Mouse (Mus musculus) kidney, adult 9 months (tissue): ENCODE results near the gene Scgb1c1.

Experiments used
- DNase-seq: peaks from one replicate; pipeline ENCODE4 v3.0.0; 2022

Scgb1c1 gene

DNA sequence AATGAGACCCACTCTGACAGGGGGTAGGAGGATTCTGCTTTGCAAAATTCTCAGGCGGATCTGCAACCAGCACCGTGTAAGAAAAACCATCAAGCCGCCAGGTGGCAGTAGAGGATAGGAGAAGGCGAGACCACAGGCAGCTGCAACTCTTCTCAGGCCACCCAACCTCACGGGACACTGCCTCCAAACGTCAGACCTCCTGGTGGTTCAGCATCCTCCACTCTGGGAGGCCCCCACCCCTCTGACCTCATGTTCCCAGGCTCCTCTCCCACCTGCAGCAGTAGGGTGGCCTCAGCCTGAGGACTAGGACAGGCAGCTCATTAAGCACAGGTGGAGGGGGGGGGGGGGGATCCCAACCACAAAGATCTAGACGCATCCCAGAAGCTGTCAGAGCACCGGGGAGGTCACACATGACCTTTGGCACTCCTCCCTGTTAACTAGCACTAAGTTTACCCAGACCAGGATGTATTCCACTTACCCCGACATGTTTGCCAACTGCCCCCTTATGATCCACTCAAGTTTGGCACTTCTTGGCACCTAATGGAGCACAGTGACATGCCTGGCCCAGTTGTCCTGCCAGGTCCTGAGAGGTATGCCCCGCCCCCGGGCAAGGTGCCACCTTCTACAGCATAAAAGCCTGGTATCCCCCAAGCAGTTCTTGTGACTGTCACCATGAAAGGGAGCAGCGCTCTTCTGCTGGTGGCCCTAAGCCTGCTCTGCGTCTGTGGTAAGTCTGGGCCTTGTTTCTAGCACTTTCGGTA is at the start of gene Scgb1c1:
Scgb1c1 (plus strand) TSS at position 643 of the 761 bp plus-strand sequence.
- peak; percentile 90 for DNase-seq

GRCm38 (mm10) chr7:140797619-140798018 is 47.7 kb upstream of the Scgb1c1 start:
- no peak for DNase-seq

GRCm38 (mm10) chr7:140798212-140798611 is 47.1 kb upstream of the Scgb1c1 start:
- DNase-seq, result no peak

DNA sequence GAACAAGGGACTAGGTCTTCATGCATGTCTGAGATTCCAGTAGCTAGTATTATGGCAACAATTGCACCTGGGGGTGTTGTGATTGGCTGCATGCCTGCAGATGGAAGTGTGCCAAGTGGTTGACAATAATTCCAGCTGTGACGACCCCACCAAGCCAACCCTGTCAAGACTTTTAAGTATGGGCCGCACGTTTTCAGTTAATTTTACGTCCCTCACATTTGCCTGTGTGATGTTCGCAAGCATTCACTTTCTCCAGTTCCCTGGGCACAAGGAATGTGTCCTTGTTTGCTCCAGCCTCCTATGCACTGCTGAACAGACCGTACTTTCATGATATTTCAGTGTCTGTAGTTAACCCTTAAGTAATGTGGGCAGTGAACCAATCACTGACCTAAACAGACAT is 42.7 kb upstream of the Scgb1c1 start:
- DNase-seq, result peak; percentile 72

DNA sequence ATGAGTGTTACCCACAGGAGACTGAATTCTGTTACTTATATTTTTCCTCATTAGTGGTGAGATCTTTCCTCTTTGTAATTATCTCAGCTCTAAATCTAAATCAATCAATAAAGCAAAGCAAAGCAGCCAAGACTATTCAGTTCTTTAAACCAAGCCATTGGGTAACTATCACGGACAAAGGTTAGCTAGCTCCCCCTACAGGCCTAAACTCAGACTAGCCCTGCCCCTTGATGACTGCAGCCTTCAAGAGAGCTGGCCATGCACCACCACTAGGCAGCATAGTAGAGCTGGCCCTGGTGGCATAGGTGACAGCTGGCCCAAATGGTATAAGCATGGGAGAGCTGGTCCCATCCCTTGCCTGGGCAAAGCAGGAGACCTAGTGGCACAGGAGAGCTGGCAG is 39.6 kb upstream of the Scgb1c1 start:
- DNase-seq, result peak; percentile 92

DNA sequence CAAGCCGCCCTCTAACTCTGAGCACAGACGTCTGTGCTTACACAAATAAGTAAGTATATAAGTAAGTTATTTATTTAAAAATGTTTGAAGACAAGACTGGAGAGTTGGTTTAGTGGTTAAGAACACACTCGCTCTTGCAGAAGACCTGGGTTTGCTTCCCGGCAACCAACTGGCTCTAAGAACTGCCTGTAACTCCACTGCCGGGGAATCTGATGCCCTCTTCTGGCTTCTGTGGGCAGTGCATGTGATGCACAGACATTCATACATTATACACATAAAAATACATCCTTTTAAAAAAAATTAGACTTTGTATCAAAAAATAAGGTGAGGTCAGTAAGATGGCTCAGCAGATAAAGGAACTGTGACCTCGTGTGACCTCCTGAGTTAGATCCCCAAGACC is 34.9 kb upstream of the Scgb1c1 start:
- DNase-seq, result no peak

- no peak for DNase-seq
Observed at GRCm38 (mm10) chr7:140811714-140812113, 33.6 kb upstream of the Scgb1c1 start.

DNA sequence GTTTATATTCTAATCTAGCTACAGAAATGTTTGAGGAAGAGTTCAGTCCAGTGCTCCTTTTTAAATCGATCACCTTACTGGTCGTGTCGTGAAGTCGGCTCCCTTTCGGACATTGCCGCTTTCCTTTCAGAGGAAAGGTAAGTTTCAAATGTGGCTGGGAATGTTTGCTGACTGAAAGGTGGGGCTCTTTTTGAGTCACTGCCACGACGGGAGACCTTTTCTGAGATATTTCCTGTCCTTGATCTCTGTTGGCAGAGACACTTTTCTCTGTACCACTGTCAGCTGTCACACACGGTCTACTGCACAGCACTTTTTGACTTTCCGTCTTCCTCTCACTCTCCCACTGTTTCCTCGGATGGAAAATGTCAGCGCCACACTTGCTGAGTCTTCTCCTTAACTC is 32.5 kb upstream of the Scgb1c1 start:
- no peak for DNase-seq

DNA sequence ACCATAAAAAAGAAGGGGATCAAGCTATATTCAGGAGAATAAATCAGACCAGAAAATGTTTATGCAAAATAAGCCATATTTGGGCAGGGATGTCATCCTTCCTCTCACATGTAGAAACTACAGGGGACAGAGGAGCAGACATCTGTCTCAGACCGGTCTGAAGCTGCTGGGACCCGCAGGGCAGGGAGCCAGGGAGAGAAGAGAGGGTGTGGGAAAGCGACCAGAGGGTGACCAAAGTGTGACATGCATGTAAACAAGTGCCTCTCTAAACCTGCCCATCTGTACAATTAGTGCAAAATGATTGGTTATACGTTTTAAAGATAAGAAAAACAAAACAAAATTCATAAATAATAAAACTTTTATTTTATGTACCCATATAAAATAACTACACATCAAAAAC is 25.2 kb upstream of the Scgb1c1 start:
- no peak for DNase-seq

DNA sequence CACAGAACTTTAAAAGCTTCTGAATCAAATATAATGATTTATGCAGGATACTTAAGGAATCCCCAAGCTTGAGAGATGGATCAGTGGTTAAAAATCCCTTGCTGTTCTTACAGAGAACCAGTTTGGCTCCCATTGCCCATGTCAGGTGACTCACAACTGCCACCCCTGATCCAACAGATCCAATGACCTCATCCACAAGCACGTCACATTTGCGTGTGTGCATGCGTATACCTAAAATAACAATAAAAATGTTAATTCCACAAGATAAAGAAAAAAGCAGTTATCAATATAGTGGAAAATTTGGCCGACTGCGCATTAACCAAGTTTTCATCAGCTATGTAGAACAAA is 24.1 kb upstream of the Scgb1c1 start:
- no peak for DNase-seq

DNA sequence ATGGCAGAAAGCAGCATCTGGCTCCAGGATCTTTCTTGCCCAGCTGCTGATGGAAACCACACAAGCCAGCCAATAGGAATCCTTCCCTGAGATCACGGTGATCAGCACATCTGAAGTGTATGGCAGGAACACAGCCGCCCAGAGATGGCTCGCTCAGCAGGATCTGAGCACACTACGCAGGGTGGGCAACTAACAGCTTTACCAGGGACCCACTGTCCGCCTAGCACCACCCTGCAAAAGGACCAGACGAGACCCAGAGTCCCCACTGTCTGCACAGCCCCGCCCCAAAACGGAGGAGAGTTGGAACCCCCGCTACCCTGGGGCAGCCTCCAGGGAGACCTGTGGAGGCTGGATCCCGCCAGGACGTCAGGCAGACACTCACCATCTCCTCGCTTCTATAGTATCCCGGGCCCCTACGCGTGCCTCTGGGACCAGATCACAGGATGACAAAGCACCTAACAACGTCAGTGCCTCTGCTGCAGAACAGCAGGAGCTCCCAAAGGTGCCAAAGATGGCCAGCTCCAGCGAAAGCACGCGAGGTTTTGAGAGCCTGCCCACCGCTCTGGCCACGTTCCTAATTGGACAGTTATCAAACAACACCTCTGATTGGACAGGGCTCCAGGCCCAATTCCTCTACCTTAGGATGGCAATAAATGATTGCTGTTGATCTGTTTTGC is 23.6 kb upstream of the Scgb1c1 start, which contains the start of gene Zfp941:
Zfp941 (minus strand) TSS at position 526 of the 677 bp plus-strand sequence.
- peak; percentile 76 for DNase-seq

DNA sequence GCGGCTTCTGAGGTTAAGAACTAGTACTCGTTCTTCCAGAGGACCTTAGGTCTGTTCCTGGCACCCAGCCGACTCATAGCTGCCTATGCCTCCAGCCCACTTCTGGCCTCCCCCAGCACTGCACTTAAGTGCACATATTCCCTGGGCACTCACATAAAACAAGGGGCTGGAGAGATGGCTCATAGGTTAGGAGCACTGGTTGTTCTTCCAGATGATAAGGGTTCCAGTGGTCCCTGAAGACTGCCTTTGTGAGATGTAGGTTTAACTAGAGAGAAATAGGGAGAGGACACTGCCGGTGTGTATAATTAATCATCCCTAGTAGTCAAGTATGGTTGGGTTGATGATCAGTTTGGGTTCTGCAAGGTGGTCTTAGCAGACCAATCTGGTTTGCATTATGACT is 22.6 kb upstream of the Scgb1c1 start:
- no peak for DNase-seq

DNA sequence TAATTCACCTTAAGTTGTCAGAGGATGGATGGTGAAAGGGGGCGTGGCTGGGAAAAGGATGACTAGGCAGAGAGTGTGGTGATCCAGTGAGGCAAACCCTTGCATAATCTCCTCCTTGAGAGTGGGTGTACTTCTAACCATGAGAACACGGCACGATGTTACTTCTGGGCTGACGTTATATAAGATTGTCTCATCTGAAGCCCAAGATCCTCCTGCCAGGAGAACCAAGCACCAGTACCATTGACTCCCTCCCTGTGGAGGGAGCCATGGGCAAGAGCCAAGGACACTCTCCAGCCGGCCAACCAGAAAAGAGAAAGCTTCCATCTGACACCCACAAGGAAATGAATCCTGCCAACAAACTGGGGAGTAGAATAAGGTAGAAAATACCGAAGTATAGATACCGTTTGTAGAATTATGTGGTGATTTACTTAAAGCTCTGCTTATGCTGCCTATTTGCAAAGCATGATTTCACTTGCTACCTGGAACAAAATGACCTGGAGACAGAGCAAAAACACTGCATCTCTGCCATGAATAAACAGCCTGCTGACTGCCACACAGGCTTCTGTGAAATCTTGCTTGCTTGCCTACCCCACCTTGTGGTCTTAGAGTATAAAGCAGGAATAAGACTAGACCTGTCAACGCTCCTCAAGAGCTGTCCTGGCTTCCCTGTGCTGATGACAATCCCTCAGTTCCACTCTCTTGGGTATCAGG is 17.0 kb upstream of the Scgb1c1 start:
- peak; percentile 91 for DNase-seq

- DNase-seq, result peak; percentile 20
Observed at GRCm38 (mm10) chr7:140831447-140831846, 13.9 kb upstream of the Scgb1c1 start.

- no peak for DNase-seq
Observed at GRCm38 (mm10) chr7:140833341-140833740, 12.0 kb upstream of the Scgb1c1 start.

DNA sequence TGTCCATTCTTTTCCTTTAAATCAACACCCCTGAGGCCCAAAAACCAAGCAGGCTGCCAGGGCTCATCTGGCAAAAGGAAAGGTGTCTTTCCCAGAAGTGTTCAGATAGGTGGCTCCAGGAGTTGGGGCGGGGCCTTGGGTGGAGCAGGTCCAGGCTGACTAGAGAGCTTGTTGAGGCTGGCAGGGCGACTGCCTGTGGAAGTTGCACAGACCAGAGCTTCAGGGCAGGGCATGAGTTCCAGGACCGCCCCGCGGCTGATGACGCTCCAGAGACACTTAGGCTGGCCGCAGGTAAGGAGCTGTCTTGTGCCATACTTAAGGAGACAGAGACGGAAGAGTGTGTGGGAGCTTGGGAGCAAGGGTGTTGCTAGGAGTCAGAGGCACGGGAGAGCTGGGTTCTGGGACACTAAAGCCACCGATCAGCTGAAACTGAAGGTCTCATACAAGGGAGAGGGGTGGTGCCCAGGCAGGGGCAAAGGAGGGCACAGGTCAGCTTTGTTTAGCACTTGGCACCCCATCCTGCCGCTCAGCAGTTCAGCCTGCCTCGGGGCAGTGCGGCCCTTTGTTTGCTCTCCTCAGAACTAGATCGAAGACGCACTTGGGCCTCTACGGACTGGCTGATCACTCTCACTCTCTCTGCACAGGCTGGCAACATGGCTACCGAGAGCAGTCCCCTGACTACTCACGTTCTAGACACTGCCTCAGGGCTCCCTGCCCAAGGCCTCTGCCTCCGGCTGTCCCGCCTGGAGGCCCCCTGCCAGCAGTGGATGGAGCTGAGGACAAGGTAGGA is 10.2 kb upstream of the Scgb1c1 start, which contains the start of gene Urah:
Urah (plus strand) TSS at position 51 of the 790 bp plus-strand sequence.
- DNase-seq, result peak; percentile 68

- DNase-seq, result no peak
Observed at GRCm38 (mm10) chr7:140835758-140836087, 9.6 kb upstream of the Scgb1c1 start.

DNA sequence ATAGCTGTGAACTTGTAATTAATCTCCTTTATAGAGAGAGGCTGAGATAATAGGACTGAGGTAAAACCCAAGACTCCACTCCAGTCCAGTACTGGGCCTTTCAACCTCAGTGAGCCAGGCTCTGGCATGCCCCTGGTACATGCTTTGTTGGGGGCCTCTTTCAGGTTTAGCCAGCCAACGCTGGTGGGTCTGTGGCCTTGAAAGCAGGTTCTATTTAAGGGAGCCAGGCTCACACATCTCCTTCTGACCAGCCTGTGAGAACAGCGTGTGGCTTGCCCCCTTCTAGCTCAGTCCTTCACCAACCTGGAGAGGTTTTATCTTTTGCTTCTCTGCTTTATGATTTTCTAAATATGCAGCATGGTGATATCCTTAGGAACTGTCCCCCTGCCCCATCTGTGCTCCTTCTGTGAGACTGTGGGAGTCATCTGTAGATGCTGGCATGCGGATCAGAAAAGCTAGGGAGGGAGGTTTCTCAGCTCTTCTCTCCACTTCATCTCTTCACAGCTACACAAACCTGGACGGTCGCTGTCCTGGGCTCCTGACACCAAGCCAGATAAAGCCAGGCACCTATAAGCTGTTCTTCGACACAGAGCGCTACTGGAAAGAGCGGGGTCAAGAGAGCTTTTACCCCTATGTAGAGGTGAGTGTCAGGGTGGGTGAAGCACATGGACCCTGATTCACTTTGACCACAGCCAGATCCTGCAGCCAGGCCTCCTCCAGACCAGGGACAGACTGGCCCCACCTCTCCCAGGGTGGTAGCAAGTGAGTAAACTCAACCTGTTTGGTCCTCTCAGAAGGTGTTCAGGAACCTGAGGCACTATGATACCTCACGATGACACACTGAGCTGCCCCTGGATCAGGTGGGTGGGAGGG is 8.9 kb upstream of the Scgb1c1 start:
- no peak for DNase-seq

DNA sequence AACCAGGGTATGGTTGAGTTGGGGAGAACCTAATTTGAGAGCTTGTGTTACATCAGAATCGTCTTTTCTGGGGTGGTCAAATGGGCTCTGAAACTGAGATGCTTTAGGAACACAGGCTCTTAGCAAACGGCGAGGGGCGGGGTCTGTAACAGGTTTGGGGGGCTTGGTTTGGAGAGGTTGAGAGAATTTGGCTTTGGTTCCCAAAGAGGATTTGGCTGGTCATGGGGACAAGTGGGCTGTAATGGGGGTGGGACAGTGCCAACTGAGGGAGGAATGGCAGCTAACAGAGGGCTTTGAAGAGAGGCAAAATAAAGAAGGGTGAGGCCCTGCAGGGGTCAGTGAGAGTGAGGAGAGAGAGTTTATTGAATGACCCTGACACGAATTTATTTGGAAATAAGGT is 5.8 kb upstream of the Scgb1c1 start:
- no peak for DNase-seq

DNA sequence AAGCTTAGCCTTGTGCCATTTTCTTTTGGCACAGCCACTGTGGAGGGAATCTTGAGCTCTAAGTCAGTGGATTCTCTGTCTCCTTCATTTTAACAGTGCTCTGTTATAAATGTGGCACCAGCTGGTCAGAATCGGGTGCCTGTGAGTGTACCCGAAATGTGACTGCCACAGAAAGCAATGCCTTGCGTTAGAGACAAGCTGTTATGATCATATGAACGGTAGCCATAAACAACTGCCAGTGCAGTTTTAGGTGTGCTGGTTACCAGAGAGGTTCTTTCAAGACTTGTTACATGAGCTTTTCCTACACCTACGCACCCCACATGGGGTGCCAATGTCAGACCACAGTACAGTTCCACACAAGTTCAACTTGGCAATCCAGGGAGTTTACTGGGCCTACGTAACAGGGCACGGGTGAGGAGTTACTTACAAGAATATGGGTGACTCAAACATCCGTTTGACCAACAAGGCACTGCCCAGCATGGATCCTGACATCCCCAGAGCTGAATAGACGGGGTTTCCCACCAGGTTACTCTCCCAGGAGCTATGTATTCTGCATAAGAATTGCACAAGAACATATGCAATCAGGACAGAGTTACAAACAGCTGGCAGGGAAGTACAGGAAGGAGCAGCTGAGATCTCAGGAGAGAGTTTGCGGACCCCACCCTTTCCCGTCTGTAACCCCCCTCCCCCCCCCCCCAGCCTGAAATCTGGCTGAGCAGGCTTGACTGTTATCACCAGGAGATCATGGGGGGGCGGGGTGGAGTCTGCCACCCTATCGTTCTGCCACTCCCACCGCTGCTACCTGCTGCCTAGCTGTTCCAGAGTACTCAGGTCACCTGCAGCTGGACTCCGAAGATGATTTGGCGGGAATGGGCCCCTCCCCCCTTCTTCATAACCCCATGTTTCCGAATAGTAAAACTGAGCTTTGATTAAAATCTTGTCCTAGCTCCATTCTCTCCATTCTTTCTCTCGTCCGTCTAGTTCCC is 4.3 kb upstream of the Scgb1c1 start:
- DNase-seq, result no peak

DNA sequence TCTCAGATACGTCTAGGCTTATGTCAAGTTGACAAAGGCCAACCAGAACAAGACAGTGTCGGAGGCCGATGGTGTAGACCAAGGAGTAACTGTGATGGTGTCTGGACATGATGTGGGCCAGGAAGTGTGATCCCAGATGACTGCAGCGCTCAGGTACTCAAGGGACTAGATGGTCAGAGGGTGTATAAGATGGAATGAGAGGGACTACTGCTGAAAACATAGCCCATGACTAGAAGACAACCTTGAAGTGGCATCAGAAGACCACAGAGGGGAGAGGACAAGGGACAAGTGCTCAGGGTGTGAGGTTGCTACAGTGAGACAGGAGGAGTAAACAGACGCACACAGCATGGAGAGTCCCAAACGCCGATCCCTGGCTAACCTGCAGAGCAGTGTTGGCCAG is 1.5 kb upstream of the Scgb1c1 start:
- DNase-seq, result no peak
